Mouse (Mus musculus): ENCODE data around the gene Zfp27.
A peak's percentile ranks its signal among the peaks of the same experiment; 100 is the strongest.

Gene Zfp27

DNA sequence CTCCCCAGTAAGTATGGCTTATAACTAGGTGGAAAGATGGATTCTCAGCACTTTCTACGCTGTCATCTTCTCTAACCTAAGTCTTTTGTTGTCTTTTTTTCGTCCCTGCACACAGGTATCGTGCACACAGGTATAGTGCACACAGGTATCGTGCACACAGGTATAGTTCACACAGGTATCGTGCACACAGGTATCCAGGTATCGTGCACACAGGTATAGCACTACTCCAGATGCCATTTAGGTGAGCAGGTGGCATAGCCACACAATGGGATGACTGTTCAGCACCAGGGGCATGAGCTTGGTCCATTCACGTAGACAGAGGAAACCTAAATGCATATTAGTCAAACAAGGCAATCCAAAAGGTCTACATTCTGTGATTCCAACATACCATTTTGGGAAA is 15.9 kb downstream of the Zfp27 start:
- no peak for DNase-seq (ENCODE audit: low read depth, low spot score)

DNA sequence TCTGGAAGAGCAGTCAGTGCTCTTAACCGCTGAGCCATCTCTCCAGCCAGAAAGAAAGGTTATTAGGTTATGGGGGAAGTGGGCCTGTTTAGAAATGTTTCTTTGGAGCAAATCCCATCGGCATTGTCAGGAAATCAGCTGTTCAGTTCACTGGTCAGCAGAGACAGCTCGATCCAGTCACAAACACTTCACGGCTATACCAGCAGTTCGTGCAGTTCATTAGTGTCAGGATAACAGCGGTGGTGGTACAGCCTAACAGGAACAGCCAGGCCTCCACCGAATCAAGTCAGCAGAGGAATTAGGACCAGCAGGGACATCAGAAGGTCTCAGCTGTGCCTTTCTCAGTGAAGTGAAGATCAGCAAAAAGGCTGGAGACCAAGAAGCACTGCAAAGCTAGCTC is 25.5 kb downstream of the Zfp27 start:
- DNase-seq (ENCODE audit: low read depth, low spot score), result no peak

DNA sequence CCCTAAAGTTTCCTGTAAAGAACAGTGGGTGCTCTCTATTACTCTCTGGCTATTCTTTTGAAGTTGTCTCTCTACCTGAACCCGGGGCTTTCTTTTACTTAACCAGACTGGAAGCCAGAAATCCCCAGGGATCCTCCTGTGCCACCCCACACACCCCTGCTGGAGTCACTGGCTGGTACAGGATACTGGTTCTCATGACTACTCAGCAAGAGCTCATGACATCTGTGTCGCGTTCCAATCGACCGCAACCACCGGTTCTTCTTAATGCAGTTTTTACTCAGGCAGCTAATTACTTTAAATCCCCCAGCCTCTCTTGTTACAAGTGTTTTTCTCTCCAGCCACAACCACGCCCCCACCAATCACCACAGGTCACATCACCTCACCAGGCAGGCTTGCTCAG is 26.3 kb downstream of the Zfp27 start:
- DNase-seq (ENCODE audit: low read depth, low spot score), result no peak

DNA sequence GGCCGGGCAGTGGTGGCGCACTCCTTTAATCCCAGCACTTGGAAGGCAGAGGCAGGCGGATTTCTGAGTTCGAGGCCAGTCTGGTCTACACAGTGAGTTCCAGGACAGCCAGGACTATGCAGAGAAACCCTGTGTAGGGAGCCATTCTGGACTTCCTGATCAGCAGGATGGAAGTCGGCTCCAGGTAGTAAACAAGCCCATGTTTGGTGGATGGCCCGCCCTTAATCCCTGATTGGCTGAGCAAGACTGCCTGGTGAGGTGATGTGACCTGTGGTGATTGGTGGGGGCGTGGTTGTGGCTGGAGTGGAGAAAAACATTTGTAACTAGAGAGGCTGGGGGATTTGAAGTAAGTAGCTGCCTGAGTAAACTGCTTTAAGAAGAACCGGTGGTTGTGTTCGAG is 28.8 kb downstream of the Zfp27 start:
- DNase-seq (ENCODE audit: low read depth, low spot score), result peak; percentile 73

DNA sequence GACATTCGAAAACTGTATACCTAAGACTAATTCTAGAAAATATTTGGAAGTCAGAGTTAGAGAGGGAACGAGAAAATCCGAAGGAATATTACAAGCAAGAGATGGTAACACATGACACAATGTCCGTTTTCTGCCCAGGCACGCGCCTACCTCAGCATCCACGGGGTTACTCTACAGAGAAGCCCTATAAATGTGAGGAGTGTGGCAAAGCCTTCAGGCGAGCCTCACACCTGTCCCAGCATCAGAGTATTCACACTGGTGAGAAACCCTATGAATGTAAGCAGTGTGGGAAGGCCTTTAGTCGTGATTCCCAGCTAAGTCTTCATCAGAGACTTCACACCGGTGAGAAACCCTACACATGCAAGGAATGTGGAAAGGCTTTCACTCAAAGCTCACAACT is 32.1 kb downstream of the Zfp27 start:
- DNase-seq (ENCODE audit: low read depth, low spot score), result no peak

DNA sequence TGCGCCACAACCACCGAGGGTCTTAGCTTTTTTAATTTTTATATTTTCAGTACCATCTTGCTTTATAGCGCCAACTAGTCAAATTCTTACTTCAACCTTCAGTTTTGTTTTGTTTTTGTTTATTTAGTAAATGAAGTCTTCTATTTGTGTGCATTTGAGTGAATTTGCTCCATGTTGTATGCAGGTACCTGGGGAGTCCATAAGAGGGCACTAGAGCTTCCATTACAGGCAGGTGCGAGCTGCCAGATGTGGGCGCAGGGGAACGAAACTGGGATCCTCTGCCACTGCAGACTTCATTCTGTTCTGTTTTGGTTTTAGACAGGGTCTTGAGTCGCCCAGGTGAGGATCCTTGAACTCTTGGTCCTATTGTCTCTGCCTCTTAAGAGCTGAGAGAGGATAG is 44.7 kb downstream of the Zfp27 start:
- peak; percentile 80 for DNase-seq (ENCODE audit: low read depth, low spot score)

DNA sequence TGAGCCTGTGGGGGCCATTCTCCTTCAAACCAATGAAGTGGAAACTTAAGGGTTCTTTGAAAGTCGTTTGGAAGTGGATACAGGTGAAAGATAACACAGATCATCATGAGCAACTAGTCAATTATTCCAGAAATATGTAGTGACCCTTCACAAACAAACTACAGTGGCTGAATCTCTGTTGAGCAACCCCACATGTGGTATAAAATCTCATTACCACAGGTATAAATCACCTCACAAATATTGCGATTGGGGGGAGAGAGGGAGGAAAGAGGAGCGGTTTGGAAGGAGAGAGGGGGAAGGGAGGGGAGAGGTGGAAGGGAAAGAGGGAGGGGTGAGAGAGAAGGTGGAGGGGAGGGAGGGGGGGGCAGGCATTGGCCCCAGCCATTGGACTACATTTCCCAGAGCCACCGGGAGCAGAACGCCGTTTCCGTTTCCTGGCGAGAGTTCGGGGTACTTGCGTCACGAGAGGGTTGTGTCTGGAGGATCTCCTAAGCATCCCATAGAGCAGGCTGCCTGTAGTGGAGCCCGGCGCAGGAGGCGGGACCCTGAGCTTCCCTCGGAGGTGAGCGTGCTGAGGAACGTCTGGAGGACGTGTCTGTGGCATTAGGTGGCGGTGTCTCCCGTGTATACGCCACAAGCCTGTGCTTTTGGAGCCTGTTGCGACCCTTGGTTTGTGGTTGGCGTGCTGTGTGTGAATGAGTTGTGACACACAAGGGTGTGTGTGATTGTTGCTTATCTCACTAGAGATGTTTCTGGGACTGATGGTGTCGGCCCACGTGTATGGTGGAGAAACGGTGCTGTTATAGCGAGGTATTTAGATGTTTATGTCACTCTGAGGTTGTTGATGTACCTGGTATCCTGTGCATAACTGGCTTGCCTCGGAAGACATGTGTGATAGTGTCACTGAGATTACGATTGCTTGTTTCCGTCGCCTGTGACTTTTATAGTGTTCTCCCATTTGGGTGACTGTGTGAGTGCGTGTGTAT is 46.5 kb downstream of the Zfp27 start, which contains the start of gene Zfp420:
Gene Zfp420, plus strand, starts transcription at position 448 of the 986 bp plus-strand sequence.
- peak; percentile 97 for DNase-seq (ENCODE audit: low read depth, low spot score)

DNA sequence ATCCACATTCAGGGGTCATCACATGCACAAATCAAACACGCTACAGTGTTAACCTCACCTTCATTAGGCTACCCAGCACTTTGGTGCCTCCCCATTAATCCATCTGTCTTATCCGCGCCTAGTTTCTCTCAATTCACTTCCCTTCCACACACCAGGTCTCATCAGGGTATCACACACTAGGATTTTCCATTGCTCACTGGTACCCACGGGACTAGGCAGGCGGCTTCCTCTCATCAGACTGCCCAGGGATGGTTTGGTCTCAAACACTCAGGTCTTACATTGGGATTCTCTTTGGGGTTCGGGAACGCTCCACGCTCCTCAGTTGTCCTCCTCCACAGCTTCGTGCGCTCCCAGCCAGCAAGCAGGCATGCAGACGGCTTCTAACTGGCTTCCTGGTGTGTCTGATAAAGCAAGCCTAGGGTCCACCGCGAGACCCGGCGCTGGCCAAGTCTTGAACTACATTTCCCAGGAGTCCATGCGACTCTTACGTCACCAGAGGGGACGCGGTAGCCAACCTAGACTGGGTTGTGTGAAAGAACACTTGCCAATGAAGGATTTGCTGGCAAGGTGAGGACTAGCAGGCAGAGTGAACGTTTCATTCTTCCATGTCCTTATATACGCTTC is 53.0 kb downstream of the Zfp27 start, which contains the start of gene Zfp940:
Gene Zfp940, minus strand, starts transcription at position 451 of the 624 bp plus-strand sequence.
- DNase-seq (ENCODE audit: low read depth, low spot score), result peak; percentile 90

DNA sequence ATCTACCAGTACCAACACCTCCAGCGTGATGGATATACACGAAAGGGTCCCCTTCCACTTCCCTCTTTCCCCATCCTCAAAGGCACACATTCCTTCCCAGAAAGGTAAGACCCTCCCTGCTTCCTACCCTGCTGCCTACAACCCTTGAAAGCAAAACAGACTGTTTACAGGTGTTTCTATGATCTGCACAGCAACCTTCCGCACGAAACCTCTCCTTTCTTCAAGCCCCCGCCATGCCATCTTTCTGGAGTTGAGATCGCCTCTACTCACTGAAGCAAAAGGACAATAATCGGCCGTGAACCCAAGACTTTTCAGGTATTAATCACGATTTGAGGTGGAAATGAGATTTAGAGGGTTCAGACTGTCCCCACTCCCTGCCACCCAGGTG is 53.5 kb downstream of the Zfp27 start:
- DNase-seq (ENCODE audit: low read depth, low spot score), result no peak

DNA sequence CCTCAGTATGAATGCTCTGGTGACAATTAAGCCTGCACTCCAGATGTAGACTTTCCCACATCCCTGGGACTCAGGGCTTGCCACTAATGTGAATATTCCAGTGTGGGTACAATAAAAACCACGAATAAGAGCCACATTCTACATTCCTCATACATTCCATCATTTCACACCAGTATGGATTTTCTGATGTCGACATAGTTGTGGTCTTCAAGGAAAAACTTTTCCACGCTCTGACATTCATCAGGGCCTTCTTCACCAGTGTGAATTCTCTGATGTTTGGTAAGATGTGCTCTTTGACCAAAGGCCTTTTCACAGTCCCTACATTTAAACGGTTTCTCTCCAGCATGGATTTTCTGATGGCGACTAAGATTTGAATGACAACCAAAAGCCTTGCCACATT is 61.8 kb downstream of the Zfp27 start:
- no peak for DNase-seq (ENCODE audit: low read depth, low spot score)
